Mouse (Mus musculus): ENCODE results near the gene Trem3. TPM values are rescaled to one million over a fixed set of nuclear protein-coding genes. Genes with fewer than 3 reads are reported as not detected.

Trem3 gene
- total and polyA plus RNA-seq, 2 experiments from 2014 or later = 0.11 TPM; not detected in 1

DNA sequence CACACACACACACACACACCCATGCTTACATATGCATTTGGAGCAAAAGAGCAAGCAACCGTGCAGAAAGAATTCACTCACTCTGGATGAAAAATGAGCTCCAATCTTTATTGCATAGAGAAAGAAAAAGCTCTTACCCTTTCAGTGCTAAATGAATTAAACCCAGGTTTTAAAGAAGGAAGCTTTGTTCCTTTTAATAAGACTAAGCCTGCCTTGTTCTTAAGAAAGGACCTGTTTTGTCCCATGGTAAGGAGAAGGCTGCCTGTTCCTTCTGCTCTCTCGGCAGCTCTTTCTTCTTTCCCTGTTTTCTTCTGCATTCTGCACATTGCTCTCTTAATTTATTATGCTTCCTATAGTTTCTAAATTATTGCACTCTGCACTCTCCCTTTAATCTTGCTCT, 18.6 kb downstream of the Trem3 start:
- no peak for DNase-seq (ENCODE audit: low spot score)
- Histone ChIP-seq H3K9ac (replicated peaks; ENCODE audit: low read depth, low read length) (no peak overlapping the region), H3K4me1 (ENCODE audit: control insufficient read depth, insufficient read depth) (no peaks in the 10 kb centered on the region), H3K36me3 (replicated peaks; ENCODE audit: control insufficient read depth, insufficient read depth, low read length) (no peaks in the 10 kb centered on the region), H3K27ac (ENCODE audit: low read depth) (no peak overlapping the region), H3K27me3 (ENCODE audit: control insufficient read depth, insufficient read depth, low read length) (no peaks in the 10 kb centered on the region), H3K4me2 (ENCODE audit: low read depth, low read length) (no peak overlapping the region), H3K4me3 (ENCODE audit: low read depth, low read length) (no peak overlapping the region), H3K9me3 (replicated peaks; ENCODE audit: control insufficient read depth, low read length) (no peaks in the 10 kb centered on the region)
- ATAC-seq (ENCODE audit: insufficient read depth, low read depth) = no peak
- TF ChIP-seq EP300 (IDR thresholded peaks at IDR 0.05; ENCODE audit: low read depth) = no peak
- 48% methylated on average over 2 of the region's 2 CpGs for WGBS

DNA sequence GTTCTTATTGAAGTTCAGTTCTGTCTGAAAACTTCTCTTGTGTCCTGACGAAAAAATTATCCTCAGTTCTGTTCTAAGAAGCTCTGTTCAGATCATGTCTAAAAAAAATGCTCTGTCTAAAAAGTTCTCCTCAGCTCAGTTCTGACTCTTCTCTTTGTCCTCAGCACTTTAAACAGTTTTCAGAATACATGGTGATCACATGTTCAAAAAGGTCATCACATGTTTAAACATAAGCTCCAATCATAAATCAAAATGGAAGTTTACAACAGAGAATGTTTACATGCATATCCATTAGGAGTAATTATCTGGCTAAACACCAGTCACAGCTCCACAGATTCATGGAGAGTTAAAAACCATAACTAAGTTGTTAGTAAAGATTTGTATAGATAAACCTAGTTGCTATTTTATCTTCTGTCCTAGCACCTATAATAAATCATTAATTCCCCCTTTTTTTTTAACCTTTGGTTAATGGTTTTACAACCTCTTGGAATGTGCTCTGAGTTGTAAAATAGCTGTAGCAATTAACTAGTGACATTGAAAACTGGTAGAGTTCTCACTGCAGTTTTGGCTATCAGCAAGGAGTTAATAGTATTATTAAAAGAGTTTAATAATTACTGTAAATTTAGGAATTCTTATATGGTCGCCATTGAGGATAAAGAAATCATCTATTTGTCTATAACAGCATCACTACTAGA, 19.2 kb downstream of the Trem3 start:
- H3K27ac ChIP-seq (ENCODE audit: low read depth) = no peak overlapping the region
- no peak overlapping the region for H3K4me2 ChIP-seq (ENCODE audit: low read depth, low read length)
- H3K9ac ChIP-seq (replicated peaks; ENCODE audit: low read depth, low read length) = no peak overlapping the region
- no peaks in the 10 kb centered on the region for H3K36me3 ChIP-seq (replicated peaks; ENCODE audit: control insufficient read depth, insufficient read depth, low read length)
- no peaks in the 10 kb centered on the region for H3K4me1 ChIP-seq (ENCODE audit: control insufficient read depth, insufficient read depth)
- H3K27me3 ChIP-seq (ENCODE audit: control insufficient read depth, insufficient read depth, low read length) = no peaks in the 10 kb centered on the region
- 30% methylated on average over 2 of the region's 2 CpGs for whole genome bisulfite sequencing
- ATAC-seq (ENCODE audit: insufficient read depth, low read depth) (no peak), DNase-seq (ENCODE audit: low spot score) (no peak)
- TF ChIP-seq EP300 (IDR thresholded peaks at IDR 0.05; ENCODE audit: low read depth) (no peak), CTCF (IDR thresholded peaks at IDR 0.05; ENCODE audit: low read depth) (no peak)
- no peaks in the 10 kb centered on the region for H3K9me3 ChIP-seq (replicated peaks; ENCODE audit: control insufficient read depth, low read length)
- H3K4me3 ChIP-seq (ENCODE audit: low read depth, low read length) = no peak overlapping the region

DNA sequence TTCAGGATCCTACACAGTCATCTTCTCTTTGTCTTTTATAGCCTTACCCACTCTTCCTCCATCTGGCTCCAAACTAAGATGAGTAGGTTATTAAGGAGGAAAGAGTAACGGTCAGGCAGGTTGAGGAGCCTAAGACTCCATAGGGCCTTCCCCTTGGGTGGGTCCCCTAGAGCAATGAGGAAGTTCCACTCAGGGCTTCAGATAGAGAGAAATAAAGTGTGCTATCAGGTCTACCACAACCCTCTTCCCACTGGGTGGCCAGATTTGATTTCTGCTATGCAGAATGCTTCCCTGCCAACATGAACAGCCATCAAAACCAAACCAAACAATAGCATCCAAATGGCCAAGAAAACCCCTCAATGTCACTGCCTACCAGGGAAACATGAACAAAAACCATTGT, 20.0 kb downstream of the Trem3 start:
- no peaks in the 10 kb centered on the region for H3K9me3 ChIP-seq (replicated peaks; ENCODE audit: control insufficient read depth, low read length)
- DNase-seq (ENCODE audit: low spot score) (no peak), ATAC-seq (ENCODE audit: insufficient read depth, low read depth) (no peak)
- H3K4me3 ChIP-seq (ENCODE audit: low read depth, low read length) = no peak overlapping the region
- H3K9ac ChIP-seq (replicated peaks; ENCODE audit: low read depth, low read length) = no peak overlapping the region
- no peaks in the 10 kb centered on the region for H3K27me3 ChIP-seq (ENCODE audit: control insufficient read depth, insufficient read depth, low read length)
- H3K36me3 ChIP-seq (replicated peaks; ENCODE audit: control insufficient read depth, insufficient read depth, low read length) = no peaks in the 10 kb centered on the region
- H3K4me2 ChIP-seq (ENCODE audit: low read depth, low read length) = no peak overlapping the region
- WGBS = 88% methylated on average over 1 of the region's 1 CpGs
- TF ChIP-seq CTCF (IDR thresholded peaks at IDR 0.05; ENCODE audit: low read depth) (no peak), EP300 (IDR thresholded peaks at IDR 0.05; ENCODE audit: low read depth) (no peak)
- no peak overlapping the region for H3K27ac ChIP-seq (ENCODE audit: low read depth)
- H3K4me1 ChIP-seq (ENCODE audit: control insufficient read depth, insufficient read depth) = no peaks in the 10 kb centered on the region

DNA sequence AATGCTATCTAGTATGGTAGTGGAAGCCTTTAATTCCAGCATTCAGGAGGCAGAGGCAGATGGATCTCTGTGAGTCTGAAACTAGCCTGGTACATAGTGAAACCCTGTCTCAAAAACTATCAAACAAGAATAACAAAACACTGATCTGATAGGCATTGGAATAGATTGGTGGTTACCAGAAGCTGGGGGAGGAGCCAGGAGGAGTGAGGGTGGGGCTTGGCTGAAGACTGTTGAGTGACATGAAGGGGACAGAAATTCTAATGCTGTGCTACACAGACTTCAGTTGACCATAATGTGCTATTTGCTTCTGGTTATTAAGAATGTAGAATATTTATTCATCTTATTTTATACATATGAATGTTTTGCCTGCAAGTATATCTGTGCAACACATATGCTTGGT, 20.7 kb downstream of the Trem3 start:
- Histone ChIP-seq H3K36me3 (replicated peaks; ENCODE audit: control insufficient read depth, insufficient read depth, low read length) (no peaks in the 10 kb centered on the region), H3K27ac (ENCODE audit: low read depth) (no peak overlapping the region), H3K9me3 (replicated peaks; ENCODE audit: control insufficient read depth, low read length) (no peaks in the 10 kb centered on the region), H3K4me2 (ENCODE audit: low read depth, low read length) (no peak overlapping the region), H3K4me3 (ENCODE audit: low read depth, low read length) (no peak overlapping the region), H3K27me3 (ENCODE audit: control insufficient read depth, insufficient read depth, low read length) (no peaks in the 10 kb centered on the region), H3K9ac (replicated peaks; ENCODE audit: low read depth, low read length) (no peak overlapping the region), H3K4me1 (ENCODE audit: control insufficient read depth, insufficient read depth) (no peaks in the 10 kb centered on the region)
- TF ChIP-seq CTCF (IDR thresholded peaks at IDR 0.05; ENCODE audit: low read depth) = no peak
- no peak for TF ChIP-seq EP300 (IDR thresholded peaks at IDR 0.05; ENCODE audit: low read depth)
- ATAC-seq (ENCODE audit: insufficient read depth, low read depth) = no peak
- DNase-seq (ENCODE audit: low spot score) = no peak

DNA sequence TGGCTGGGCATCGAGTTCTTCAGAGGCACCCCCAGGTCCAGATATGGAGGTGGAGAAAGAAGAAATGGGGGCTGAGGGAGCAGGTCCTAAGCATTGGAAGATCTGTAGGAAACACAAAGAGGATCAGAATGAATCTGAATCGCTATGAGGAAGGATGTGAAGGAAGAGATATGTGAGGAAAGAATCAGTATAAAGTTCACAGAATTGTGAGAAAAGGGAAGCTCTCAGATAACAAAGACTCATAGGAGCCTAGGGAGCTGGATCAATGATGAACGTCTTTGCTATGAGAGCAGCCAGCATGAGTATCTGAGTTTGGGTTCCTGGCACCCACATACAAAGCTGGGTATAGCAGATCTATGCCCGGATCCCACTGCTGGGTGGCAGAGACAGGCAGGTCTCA, 22.3 kb downstream of the Trem3 start:
- Histone ChIP-seq H3K27me3 (ENCODE audit: control insufficient read depth, insufficient read depth, low read length) (no peaks in the 10 kb centered on the region), H3K4me2 (ENCODE audit: low read depth, low read length) (no peak overlapping the region), H3K27ac (ENCODE audit: low read depth) (no peak overlapping the region), H3K36me3 (replicated peaks; ENCODE audit: control insufficient read depth, insufficient read depth, low read length) (no peaks in the 10 kb centered on the region), H3K9me3 (replicated peaks; ENCODE audit: control insufficient read depth, low read length) (no peaks in the 10 kb centered on the region), H3K4me3 (ENCODE audit: low read depth, low read length) (no peak overlapping the region), H3K9ac (replicated peaks; ENCODE audit: low read depth, low read length) (no peak overlapping the region), H3K4me1 (ENCODE audit: control insufficient read depth, insufficient read depth) (no peaks in the 10 kb centered on the region)
- no peak for TF ChIP-seq EP300 (IDR thresholded peaks at IDR 0.05; ENCODE audit: low read depth)
- TF ChIP-seq CTCF (IDR thresholded peaks at IDR 0.05; ENCODE audit: low read depth) = no peak
- DNase-seq (ENCODE audit: low spot score) (no peak), ATAC-seq (ENCODE audit: insufficient read depth, low read depth) (no peak)
- WGBS = 57% methylated on average over 4 of the region's 4 CpGs

DNA sequence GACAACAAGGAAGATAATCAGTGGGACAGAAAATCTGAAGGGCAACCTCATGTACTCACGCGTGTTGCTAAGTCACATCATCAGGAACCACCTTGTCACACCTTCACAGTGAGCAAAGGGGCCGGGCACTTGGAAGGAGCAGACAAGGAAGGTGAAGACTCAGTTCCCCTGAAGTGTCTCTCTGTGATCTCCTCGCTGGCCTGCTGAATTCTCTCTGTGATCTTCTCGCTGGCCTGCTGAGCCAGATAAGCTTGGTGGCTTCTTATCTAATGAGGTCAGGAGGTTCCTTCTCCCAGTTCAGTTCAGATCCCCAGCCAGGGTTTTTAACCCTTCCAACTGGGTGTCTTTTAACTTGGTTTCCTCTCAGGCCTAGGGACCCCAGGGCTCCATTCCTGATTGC, 24.6 kb downstream of the Trem3 start:
- no peaks in the 10 kb centered on the region for H3K4me1 ChIP-seq (ENCODE audit: control insufficient read depth, insufficient read depth)
- no peak overlapping the region for H3K9ac ChIP-seq (replicated peaks; ENCODE audit: low read depth, low read length)
- H3K27me3 ChIP-seq (ENCODE audit: control insufficient read depth, insufficient read depth, low read length) = no peaks in the 10 kb centered on the region
- TF ChIP-seq CTCF (IDR thresholded peaks at IDR 0.05; ENCODE audit: low read depth) (no peak), EP300 (IDR thresholded peaks at IDR 0.05; ENCODE audit: low read depth) (no peak)
- 31% methylated on average over 5 of the region's 5 CpGs for WGBS
- no peaks in the 10 kb centered on the region for H3K36me3 ChIP-seq (replicated peaks; ENCODE audit: control insufficient read depth, insufficient read depth, low read length)
- no peak overlapping the region for H3K4me2 ChIP-seq (ENCODE audit: low read depth, low read length)
- no peak overlapping the region for H3K27ac ChIP-seq (ENCODE audit: low read depth)
- H3K4me3 ChIP-seq (ENCODE audit: low read depth, low read length) = no peak overlapping the region
- DNase-seq (ENCODE audit: low spot score) (no peak), ATAC-seq (ENCODE audit: insufficient read depth, low read depth) (no peak)
- no peaks in the 10 kb centered on the region for H3K9me3 ChIP-seq (replicated peaks; ENCODE audit: control insufficient read depth, low read length)

Measured in heart, postnatal 0 days (tissue).